Mouse (Mus musculus) liver, adult (tissue): ENCODE data around the gene Bicra.

ENCODE experiments used
- GATA4 ChIP-seq: IDR thresholded peaks from 2 replicates; pipeline ENCODE4 v1.6.1; 2014; ENCODE audit warnings: mild to moderate bottlenecking, low read length; ENCODE audit not compliant: insufficient replicate concordance

Gene Bicra

GRCm38 (mm10) chr7:16010649-16011048, 37.1 kb downstream of the Bicra start:
- TF ChIP-seq GATA4: no peak

- no peak for TF ChIP-seq GATA4
These were observed 38.1 kb downstream of the Bicra start for GRCm38 (mm10) chr7:16009636-16010035.

- TF ChIP-seq GATA4: no peak
These were observed 42.7 kb downstream of the Bicra start for GRCm38 (mm10) chr7:16005020-16005419.

- TF ChIP-seq GATA4: no peak
These were observed 43.4 kb downstream of the Bicra start for GRCm38 (mm10) chr7:16004177-16004856.

- peak; percentile 52; the same call in 1 of the 2 replicates for TF ChIP-seq GATA4
These were observed 44.7 kb downstream of the Bicra start for GRCm38 (mm10) chr7:16003032-16003431.

- no peak for TF ChIP-seq GATA4
These were observed 45.5 kb downstream of the Bicra start for GRCm38 (mm10) chr7:16002171-16002570.

- TF ChIP-seq GATA4: no peak
These were observed 46.0 kb downstream of the Bicra start for GRCm38 (mm10) chr7:16001691-16002090.

- no peak for TF ChIP-seq GATA4
These were observed 53.9 kb downstream of the Bicra start for GRCm38 (mm10) chr7:15993789-15994188.

- no peak for TF ChIP-seq GATA4
These were observed 54.6 kb downstream of the Bicra start for GRCm38 (mm10) chr7:15993152-15993551.

- no peak for TF ChIP-seq GATA4
These were observed 56.0 kb downstream of the Bicra start for GRCm38 (mm10) chr7:15991764-15992163.

GRCm38 (mm10) chr7:15987661-15988356, 59.9 kb downstream of the Bicra start:
- no peak for TF ChIP-seq GATA4

- no peak for TF ChIP-seq GATA4
These were observed 64.9 kb downstream of the Bicra start for GRCm38 (mm10) chr7:15982729-15983407.

GRCm38 (mm10) chr7:15981538-15981937, 66.2 kb downstream of the Bicra start:
- no peak; the same call in 1 of the 2 replicates for TF ChIP-seq GATA4

- no peak for TF ChIP-seq GATA4
These were observed 67.5 kb downstream of the Bicra start for GRCm38 (mm10) chr7:15980246-15980645.

- TF ChIP-seq GATA4: no peak
These were observed 71.8 kb downstream of the Bicra start for GRCm38 (mm10) chr7:15975904-15976303.

- TF ChIP-seq GATA4: no peak
These were observed 72.3 kb downstream of the Bicra start for GRCm38 (mm10) chr7:15975451-15975850.
